Mouse (Mus musculus) kidney, adult 11 months (tissue): ENCODE measurements around the gene AC124108.1.

ENCODE experiments used
- DNase-seq: peaks from one replicate; pipeline ENCODE4 v3.0.0; 2022

AC124108.1 gene

GRCm38 (mm10) chr1:132202771-132203170 lies 11.5 kb downstream of the AC124108.1 start:
- DNase-seq: no peak

GRCm38 (mm10) chr1:132205958-132206357 lies 14.7 kb downstream of the AC124108.1 start:
- DNase-seq: no peak

GRCm38 (mm10) chr1:132206828-132207227 lies 15.6 kb downstream of the AC124108.1 start:
- no peak for DNase-seq

- DNase-seq: no peak
Observed at GRCm38 (mm10) chr1:132208154-132208553, 16.9 kb downstream of the AC124108.1 start.

GRCm38 (mm10) chr1:132209400-132209799 lies 18.1 kb downstream of the AC124108.1 start:
- no peak for DNase-seq

GRCm38 (mm10) chr1:132210922-132211321 lies 19.7 kb downstream of the AC124108.1 start:
- DNase-seq: peak; percentile 21

GRCm38 (mm10) chr1:132211672-132212071 lies 20.4 kb downstream of the AC124108.1 start:
- no peak for DNase-seq

GRCm38 (mm10) chr1:132212218-132212617 lies 21.0 kb downstream of the AC124108.1 start:
- peak; percentile 23 for DNase-seq

- no peak for DNase-seq
Observed at GRCm38 (mm10) chr1:132213076-132213475, 21.8 kb downstream of the AC124108.1 start.

GRCm38 (mm10) chr1:132216276-132216675 lies 25.0 kb downstream of the AC124108.1 start:
- DNase-seq: no peak

- no peak for DNase-seq
Observed at GRCm38 (mm10) chr1:132221627-132222026, 30.4 kb downstream of the AC124108.1 start.

GRCm38 (mm10) chr1:132222166-132222565 lies 30.9 kb downstream of the AC124108.1 start:
- no peak for DNase-seq

- no peak for DNase-seq
Observed at GRCm38 (mm10) chr1:132226297-132227080, 35.2 kb downstream of the AC124108.1 start.

- no peak for DNase-seq
Observed at GRCm38 (mm10) chr1:132229667-132230066, 38.4 kb downstream of the AC124108.1 start, which contains the start of gene Gm10188. TSS of gene Gm10188 (minus strand) at chr1:132229767.

GRCm38 (mm10) chr1:132231470-132232274 lies 40.4 kb downstream of the AC124108.1 start:
- no peak for DNase-seq

GRCm38 (mm10) chr1:132233566-132233965 lies 42.3 kb downstream of the AC124108.1 start:
- no peak for DNase-seq

GRCm38 (mm10) chr1:132234757-132235273 lies 43.6 kb downstream of the AC124108.1 start:
- no peak for DNase-seq

- DNase-seq: peak; percentile 31
Observed at GRCm38 (mm10) chr1:132237585-132238159, 46.4 kb downstream of the AC124108.1 start.

GRCm38 (mm10) chr1:132245010-132245409 lies 53.8 kb downstream of the AC124108.1 start:
- no peak for DNase-seq

GRCm38 (mm10) chr1:132246137-132246536 lies 54.9 kb downstream of the AC124108.1 start:
- DNase-seq: no peak

- DNase-seq: peak; percentile 38
Observed at GRCm38 (mm10) chr1:132246641-132247040, 55.4 kb downstream of the AC124108.1 start.

- DNase-seq: no peak
Observed at GRCm38 (mm10) chr1:132254467-132254866, 63.2 kb downstream of the AC124108.1 start.
